In the genomic region with DNA sequence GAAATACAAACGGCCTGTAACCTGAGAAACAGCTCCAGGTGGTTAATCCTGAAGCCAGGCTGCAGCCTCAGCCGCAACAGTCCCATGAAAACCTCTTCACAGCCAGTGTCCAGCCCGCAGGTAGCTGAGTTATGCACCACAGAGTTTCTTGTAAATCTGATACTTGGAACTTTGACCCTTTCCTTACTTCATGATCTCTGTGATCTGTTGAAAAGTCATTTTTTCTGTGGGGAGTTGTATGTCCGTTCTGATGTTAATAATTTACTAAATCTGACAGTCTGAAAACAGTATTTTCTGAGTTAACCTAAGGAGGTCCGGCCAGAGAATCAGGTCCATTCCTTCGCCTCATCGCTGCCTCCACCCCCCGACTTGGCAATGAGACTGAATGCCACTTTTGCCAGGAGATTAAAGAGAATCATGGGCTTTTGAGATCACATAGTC, we compare ENCODE assay signal across 7 mouse cellular contexts. TPM values are rescaled to one million over a fixed set of nuclear protein-coding genes. Genes with fewer than 3 reads are reported as not detected.
DNase-seq lines count a peak whose midpoint lies in the region; ATAC-seq and TF ChIP-seq lines count a peak whose summit lies in the region.

No protein-coding gene starts in this region.

- 0 out of 2 replicates have a peak, but pooled peaks have one; percentile 33 for TF ChIP-seq EP300 in ES-Bruce4 (IDR thresholded peaks at IDR 0.05; ENCODE audit: insufficient read depth, low read depth, low read length)
- TF ChIP-seq EP300 in liver, embryonic 14.5 days (IDR thresholded peaks at IDR 0.05; ENCODE audit: low read depth), result no peak

- no peak overlapping the region for H3K4me3 ChIP-seq in ES-Bruce4 (ENCODE audit: low read depth, low read length)
- H3K4me3 ChIP-seq in embryonic facial prominence, embryonic 10.5 days, result peak overlapping the region; percentile 82
- peak overlapping the region; percentile 34 for H3K4me3 ChIP-seq in intestine, embryonic 16.5 days (ENCODE audit: low read length)
- H3K4me3 ChIP-seq in liver, embryonic 14.5 days (ENCODE audit: insufficient read depth in 1 of 2, low read depth in 2 of 2, low read length in 2 of 2), result no peak overlapping the region

- peaks cover 5% of the 10 kb centered on the region for H3K4me1 ChIP-seq in ES-Bruce4 (ENCODE audit: control insufficient read depth, insufficient read depth, low read length)
- H3K4me1 ChIP-seq in embryonic facial prominence, embryonic 10.5 days, result peaks cover 28% of the 10 kb centered on the region
- peaks cover 10% of the 10 kb centered on the region for H3K4me1 ChIP-seq in intestine, embryonic 16.5 days (ENCODE audit: control insufficient read depth, insufficient read depth, low read length)
- H3K4me1 ChIP-seq in liver, embryonic 14.5 days (replicated peaks; ENCODE audit: control insufficient read depth in 2 of 2, insufficient read depth in 2 of 2, low read length in 1 of 2), result peaks cover 3 to 14% of the 10 kb centered on the region in 2 experiments; a peak in 3 of 4 replicates

- H3K27ac ChIP-seq in ES-Bruce4 (ENCODE audit: insufficient read depth, low read length), result no peak overlapping the region
- peak overlapping the region; percentile 32; the same call in 1 of the 2 replicates for H3K27ac ChIP-seq in embryonic facial prominence, embryonic 10.5 days (replicated peaks)
- H3K27ac ChIP-seq in intestine, embryonic 16.5 days (ENCODE audit: low read length), result peak overlapping the region; percentile 78
- H3K27ac ChIP-seq in liver, embryonic 14.5 days, result no peak overlapping the region

- 35% methylated on average over 8 of the region's 8 CpGs for WGBS in embryonic facial prominence, embryonic 10.5 days
- WGBS in intestine, embryonic 16.5 days, result 35% methylated on average over 8 of the region's 8 CpGs
- WGBS in liver, embryonic 14.5 days (ENCODE audit: insufficient replicate concordance), result 62% methylated on average over 8 of the region's 8 CpGs

- peak overlapping the region; percentile 73 for H3K4me2 ChIP-seq in intestine, embryonic 16.5 days (ENCODE audit: low read depth, low read length)
- H3K4me2 ChIP-seq in liver, embryonic 14.5 days (ENCODE audit: low read depth), result peak overlapping the region; percentile 81; the same call in 1 of the 2 replicates

- DNase-seq in embryonic facial prominence, embryonic 10.5 days (ENCODE audit: low spot score), result peak; percentile 30
- no peak for DNase-seq in liver, embryonic 14.5 days (ENCODE audit: low read depth in 3 of 3, low spot score in 3 of 3)
- no peak for DNase-seq in T-cell, adult 2 months (ENCODE audit: low spot score)
- no peak for DNase-seq in cerebellum, adult 18-20 months
- no peak for DNase-seq in gastrocnemius, postnatal 25 days

- no peak overlapping the region for H3K9ac ChIP-seq in ES-Bruce4 (ENCODE audit: low read depth, poor library complexity, severe bottlenecking)
- H3K9ac ChIP-seq in intestine, embryonic 16.5 days (ENCODE audit: low read depth, low read length), result peak overlapping the region; percentile 53
- H3K9ac ChIP-seq in liver, embryonic 14.5 days (replicated peaks), result no peak overlapping the region

- no peak for TF ChIP-seq CTCF in ES-Bruce4 (IDR thresholded peaks at IDR 0.05; ENCODE audit: low read depth, low read length)
- TF ChIP-seq CTCF in liver, embryonic 14.5 days (IDR thresholded peaks at IDR 0.05; ENCODE audit: low read depth), result no peak

- no peaks in the 10 kb centered on the region for H3K27me3 ChIP-seq in ES-Bruce4 (ENCODE audit: control insufficient read depth, insufficient read depth, low read length, poor library complexity, severe bottlenecking)
- no peaks in the 10 kb centered on the region for H3K27me3 ChIP-seq in embryonic facial prominence, embryonic 10.5 days (replicated peaks; ENCODE audit: low read depth, poor library complexity, severe bottlenecking)
- no peaks in the 10 kb centered on the region for H3K27me3 ChIP-seq in intestine, embryonic 16.5 days (replicated peaks; ENCODE audit: control insufficient read depth, insufficient read depth, low read length)
- H3K27me3 ChIP-seq in liver, embryonic 14.5 days (ENCODE audit: control insufficient read depth, insufficient read depth, low read length), result no peaks in the 10 kb centered on the region

- no peaks in the 10 kb centered on the region for H3K9me3 ChIP-seq in ES-Bruce4 (replicated peaks; ENCODE audit: control insufficient read depth, insufficient read depth, low read length, poor library complexity, severe bottlenecking)
- H3K9me3 ChIP-seq in embryonic facial prominence, embryonic 10.5 days, result no peaks in the 10 kb centered on the region
- H3K9me3 ChIP-seq in intestine, embryonic 16.5 days (ENCODE audit: control insufficient read depth, low read length), result no peaks in the 10 kb centered on the region
- H3K9me3 ChIP-seq in liver, embryonic 14.5 days (ENCODE audit: control insufficient read depth, low read length), result no peaks in the 10 kb centered on the region

- TF ChIP-seq POLR2A in ES-Bruce4 (IDR thresholded peaks at IDR 0.05; ENCODE audit: insufficient read depth, low read length), result no peak

- H3K36me3 ChIP-seq in ES-Bruce4 (ENCODE audit: control insufficient read depth, insufficient read depth, low read length, poor library complexity, severe bottlenecking), result no peaks in the 10 kb centered on the region
- peaks cover 6% of the 10 kb centered on the region; the same call in 1 of the 2 replicates for H3K36me3 ChIP-seq in embryonic facial prominence, embryonic 10.5 days (replicated peaks)
- H3K36me3 ChIP-seq in intestine, embryonic 16.5 days (ENCODE audit: control insufficient read depth, insufficient read depth, low read length), result no peaks in the 10 kb centered on the region
- H3K36me3 ChIP-seq in liver, embryonic 14.5 days (replicated peaks; ENCODE audit: control insufficient read depth, insufficient read depth, low read depth), result no peaks in the 10 kb centered on the region; the same call in 1 of the 2 replicates

- peak; percentile 57 for ATAC-seq in intestine, embryonic 16.5 days
- no peak for ATAC-seq in liver, embryonic 14.5 days (ENCODE audit: insufficient read depth)

RNA-seq across cellular contexts. Expression of gene Bphl, which starts 1.5 kb away (rescaled TPM):
- polyA plus RNA-seq in ES-Bruce4 (2011; ENCODE audit: insufficient read depth, insufficient read length, low read depth, missing spikeins), result 15.7 and 25.9 TPM in 2 replicates
- polyA plus RNA-seq in embryonic facial prominence, embryonic 10.5 days (2016; fragmentation: Nextera tagmentation; extraction: Ambion mirVana), result 31.6 and 32.3 TPM in 2 replicates
- polyA plus RNA-seq in intestine, embryonic 16.5 days (2015; fragmentation: Nextera tagmentation; extraction: Ambion mirVana), result 74.7 and 86.3 TPM in 2 replicates
- polyA plus RNA-seq in liver, embryonic 14.5 days (2012; rRNA removed), result 16.0 and 21.9 TPM in 2 replicates
- polyA plus RNA-seq in liver, embryonic 14.5 days (2014; fragmentation: Nextera tagmentation; extraction: Ambion mirVana), result 36.6 and 40.1 TPM in 2 replicates
- total RNA-seq in gastrocnemius, postnatal 25 days (2021), result 10 to 100 TPM; 23.7 TPM

RNA-seq across cellular contexts. Expression of gene Serpinb6a, which starts 36.3 kb away (rescaled TPM):
- polyA plus RNA-seq in ES-Bruce4 (2011; ENCODE audit: insufficient read depth, insufficient read length, low read depth, missing spikeins), result 123 and 128 TPM in 2 replicates
- 31.1 and 36.2 TPM in 2 replicates for polyA plus RNA-seq in embryonic facial prominence, embryonic 10.5 days (2016; fragmentation: Nextera tagmentation; extraction: Ambion mirVana)
- 150 and 163 TPM in 2 replicates for polyA plus RNA-seq in intestine, embryonic 16.5 days (2015; fragmentation: Nextera tagmentation; extraction: Ambion mirVana)
- 6.7 and 12.7 TPM in 2 replicates for polyA plus RNA-seq in liver, embryonic 14.5 days (2012; rRNA removed)
- 14.6 and 17.1 TPM in 2 replicates for polyA plus RNA-seq in liver, embryonic 14.5 days (2014; fragmentation: Nextera tagmentation; extraction: Ambion mirVana)
- 10 to 100 TPM; 90.9 to 96.4 TPM for total RNA-seq in gastrocnemius, postnatal 25 days (2021)

RNA-seq across cellular contexts. Expression of gene Ripk1, which starts 36.8 kb away (rescaled TPM):
- 6.9 and 8.0 TPM in 2 replicates for polyA plus RNA-seq in ES-Bruce4 (2011; ENCODE audit: insufficient read depth, insufficient read length, low read depth, missing spikeins)
- polyA plus RNA-seq in embryonic facial prominence, embryonic 10.5 days (2016; fragmentation: Nextera tagmentation; extraction: Ambion mirVana), result 7.4 and 8.6 TPM in 2 replicates
- 16.4 and 19.9 TPM in 2 replicates for polyA plus RNA-seq in intestine, embryonic 16.5 days (2015; fragmentation: Nextera tagmentation; extraction: Ambion mirVana)
- 2.8 and 4.7 TPM in 2 replicates for polyA plus RNA-seq in liver, embryonic 14.5 days (2012; rRNA removed)
- 11.2 and 11.4 TPM in 2 replicates for polyA plus RNA-seq in liver, embryonic 14.5 days (2014; fragmentation: Nextera tagmentation; extraction: Ambion mirVana)
- 1 to 10 TPM; 4.3 to 4.4 TPM for total RNA-seq in gastrocnemius, postnatal 25 days (2021)

RNA-seq across cellular contexts. Expression of gene Tubb2a, which starts 38.9 kb away (rescaled TPM):
- polyA plus RNA-seq in ES-Bruce4 (2011; ENCODE audit: insufficient read depth, insufficient read length, low read depth, missing spikeins), result 28.7 and 29.0 TPM in 2 replicates
- 101 and 105 TPM in 2 replicates for polyA plus RNA-seq in embryonic facial prominence, embryonic 10.5 days (2016; fragmentation: Nextera tagmentation; extraction: Ambion mirVana)
- polyA plus RNA-seq in intestine, embryonic 16.5 days (2015; fragmentation: Nextera tagmentation; extraction: Ambion mirVana), result 149 and 162 TPM in 2 replicates
- polyA plus RNA-seq in liver, embryonic 14.5 days (2012; rRNA removed), result 70.6 and 74.3 TPM in 2 replicates
- polyA plus RNA-seq in liver, embryonic 14.5 days (2014; fragmentation: Nextera tagmentation; extraction: Ambion mirVana), result 44.5 and 53.7 TPM in 2 replicates
- 10 to 100 TPM; 13.6 to 14.8 TPM for total RNA-seq in gastrocnemius, postnatal 25 days (2021)

Comparison
In these comparisons a context has a peak if more than half of its experiments do, and no peak if none do; other contexts are left out.
1. H3K27ac ChIP-seq: peak in embryonic facial prominence, embryonic 10.5 days (single experiment) and intestine, embryonic 16.5 days (single experiment); none in ES-Bruce4 (single experiment) and liver, embryonic 14.5 days (single experiment).
2. H3K4me3 ChIP-seq: peak in embryonic facial prominence, embryonic 10.5 days (single experiment) and intestine, embryonic 16.5 days (single experiment); none in ES-Bruce4 (single experiment) and liver, embryonic 14.5 days (0 of 2).